ENCODE assay signal across 12 mouse cellular contexts in the genomic region with DNA sequence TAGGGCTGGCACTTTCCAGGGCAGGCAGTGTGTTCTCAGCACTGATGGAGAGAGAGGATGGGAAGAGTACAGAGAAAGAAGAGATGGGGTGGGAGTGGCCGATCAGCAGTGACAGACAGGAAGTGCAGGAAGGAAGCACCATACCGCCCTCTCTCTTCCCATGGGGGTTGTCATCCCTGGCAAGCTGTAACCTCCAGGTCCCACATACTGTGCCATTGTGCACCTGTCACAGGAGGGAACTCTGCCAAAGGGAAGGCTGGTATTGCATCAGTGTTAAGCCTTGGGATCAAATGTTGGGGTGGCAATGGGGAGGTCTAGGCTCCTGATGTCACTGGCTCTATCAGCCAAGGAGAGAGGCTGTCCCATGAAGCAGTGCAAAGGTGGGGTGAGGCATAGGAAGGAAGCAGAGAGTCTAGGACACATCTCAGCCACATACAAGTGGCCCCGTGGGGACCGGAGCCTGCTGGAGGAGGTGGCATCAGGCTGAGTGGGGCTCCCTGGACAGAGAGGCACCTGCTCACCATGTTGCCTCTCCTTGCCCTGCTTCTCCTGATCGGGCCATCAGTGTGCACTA. TPM values are rescaled to one million over a fixed set of nuclear protein-coding genes. Genes with fewer than 3 reads are reported as not detected.
A peak's percentile ranks its signal among the peaks of the same experiment; 100 is the strongest.
DNase-seq lines count a peak whose midpoint lies in the region.
"Had no signal": no experiment of that assay in that cellular context is flagged by ENCODE, and none has a peak within 500 bp of the region (broad histone marks: within the 10 kb centered on the region; RNA-seq: fewer than 3 reads in every experiment).

A gene (plus strand): TSS at position 352 of the 574 bp plus-strand sequence.

- peak; percentile 33 to 34 for DNase-seq in cerebellum, adult 18-20 months
- DNase-seq in cerebellum, postnatal 4 days (ENCODE audit: low spot score in 2 of 2), result no peak
- DNase-seq in retina, postnatal 1 day, result peak; percentile 30
- no peak for DNase-seq in retina, embryonic 14.5 days (ENCODE audit: low spot score)
- DNase-seq in cerebellum, postnatal 36 days, result peak; percentile 16 to 19
- DNase-seq in thymus, postnatal 25 days, result peak; percentile 42
- DNase-seq in c-Kit-positive CD71-positive TER-119-positive erythroid progenitor cells, embryonic 14.5 days (ENCODE audit: low spot score), result no peak
- DNase-seq in heart, adult 8-10 months (ENCODE audit: low spot score), result no peak
- DNase-seq: heart, adult 2 months had no signal

RNA-seq across cellular contexts. Expression of the gene that starts here (rescaled TPM):
- not detected for total RNA-seq in heart, adult 8-10 months (2022)
- total RNA-seq: heart, adult 2 months; layer of hippocampus, postnatal 25 days; liver, adult 2 months; megakaryocyte-erythroid progenitor cell, adult 5-6 weeks had no signal

Comparison
In these comparisons a context has a peak if more than half of its experiments do, and no peak if none do; other contexts are left out.
1. DNase-seq: peak in cerebellum, adult 18-20 months (2 of 2), retina, postnatal 1 day (single experiment), cerebellum, postnatal 36 days (2 of 2) and thymus, postnatal 25 days (single experiment); none in cerebellum, postnatal 4 days (0 of 2), retina, embryonic 14.5 days (single experiment), c-Kit-positive CD71-positive TER-119-positive erythroid progenitor cells, embryonic 14.5 days (single experiment) and heart, adult 8-10 months (single experiment).